Mouse (Mus musculus) limb, embryonic 15.5 days (tissue): Measurements from ENCODE around the gene Ssbp4. TPM values are rescaled to one million over a fixed set of nuclear protein-coding genes. Genes with fewer than 3 reads are reported as not detected.

Experiments
- ATAC-seq: fragments of 200-750 bp; cut with Nextera tagmentation; 2 replicates; pipeline ENCODE4 v1.8.0; 2017; ENCODE audit warnings: low read depth, moderate TSS enrichment; ENCODE audit not compliant: insufficient number of reproducible peaks, low FRiP score, low TSS enrichment
- H3K27ac ChIP-seq: fragments of 300-500 bp; sonication (generic); 2 replicates; pipeline ENCODE4 v1.5.1; 2015; ENCODE audit warnings: moderate library complexity, mild to moderate bottlenecking, inconsistent platforms
- H3K27me3 ChIP-seq: fragments of 300-500 bp; sonication (generic); 2 replicates; pipeline ENCODE4 v1.6.1; 2015; ENCODE audit warnings: inconsistent platforms
- H3K36me3 ChIP-seq: fragments of 300-500 bp; sonication (generic); 2 replicates; pipeline ENCODE4 v1.6.1; 2015; ENCODE audit warnings: inconsistent platforms
- H3K4me1 ChIP-seq: fragments of 300-500 bp; sonication (generic); 2 replicates; pipeline ENCODE4 v1.6.1; 2015; ENCODE audit warnings: inconsistent platforms
- H3K4me2 ChIP-seq: fragments of 300-500 bp; sonication (generic); 2 replicates; pipeline ENCODE4 v1.6.1; 2015; ENCODE audit warnings: mild to moderate bottlenecking, inconsistent platforms
- H3K4me3 ChIP-seq: fragments of 300-500 bp; sonication (generic); 2 replicates; pipeline ENCODE4 v1.5.1; 2015; ENCODE audit warnings: mild to moderate bottlenecking, inconsistent platforms
- H3K9ac ChIP-seq: fragments of 300-500 bp; sonication (generic); 2 replicates; pipeline ENCODE4 v1.6.1; 2015; ENCODE audit warnings: inconsistent platforms
- H3K9me3 ChIP-seq: fragments of 300-500 bp; sonication (generic); 2 replicates; pipeline ENCODE4 v1.6.1; 2016; ENCODE audit warnings: inconsistent platforms
- WGBS: fragments of 180-500 bp; shearing (Covaris S2); methylation state at CpG from one replicate; pipeline ENCODE4 v1.1.7; 2015; 5-methylcytosine and 5-hydroxymethylcytosine counted together
- polyA plus RNA-seq: library from polyadenylated mRNA; unstranded; fragments of >200 nt; fragmentation: Nextera tagmentation; extraction: Ambion mirVana; gene quantifications from 2 replicates; pipeline ENCODE4 v1.2.1, GENCODE M21; 2015

Ssbp4 gene
- 119 and 120 TPM in 2 replicates for polyA plus RNA-seq

DNA sequence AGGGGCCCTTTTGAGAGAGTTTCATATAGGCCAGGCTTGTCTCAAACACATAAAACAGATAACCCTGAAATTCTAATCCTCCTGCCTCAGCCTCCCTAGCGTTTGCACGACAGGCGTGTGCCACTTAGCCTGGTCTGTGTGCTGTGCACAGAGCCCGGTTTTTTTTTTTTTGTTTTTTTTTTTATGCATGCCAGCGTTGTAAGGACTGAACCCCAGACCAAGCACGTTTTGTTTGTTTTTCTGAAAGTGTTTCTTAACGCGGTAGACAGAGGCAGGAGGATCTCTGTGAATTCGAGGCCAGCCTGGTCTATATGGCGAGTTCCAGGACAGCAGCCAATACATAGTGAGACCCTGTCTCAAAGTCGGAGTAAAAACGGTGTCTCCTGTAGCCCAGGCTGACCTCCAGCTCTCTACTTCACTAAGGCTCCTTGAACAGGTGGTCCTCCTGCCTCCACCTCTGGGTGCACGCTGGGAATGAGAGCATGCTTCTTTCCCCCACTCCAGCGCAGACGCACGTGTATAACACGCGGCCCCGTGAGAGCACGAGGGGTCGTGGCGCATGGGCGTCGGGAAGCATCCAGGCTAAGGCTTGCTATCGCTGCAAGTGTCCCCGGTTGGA, at the start of gene Ssbp4:
Ssbp4 (minus strand) TSS at position 124 of the 619 bp plus-strand sequence.
- H3K4me1 ChIP-seq = peaks cover 63% of the 10 kb centered on the region
- H3K27me3 ChIP-seq = no peaks in the 10 kb centered on the region
- ATAC-seq = no peak
- peak within 1 kb of the TSS; percentile 99 for H3K27ac ChIP-seq
- peak within 1 kb of the TSS; percentile 95 for H3K4me2 ChIP-seq
- no peaks in the 10 kb centered on the region for H3K9me3 ChIP-seq
- H3K36me3 ChIP-seq = 0 out of 2 replicates have a peak, but pooled peaks cover 5% of the 10 kb centered on the region
- H3K4me3 ChIP-seq = peak within 1 kb of the TSS; percentile 77
- H3K9ac ChIP-seq = peak within 1 kb of the TSS; percentile 85
- WGBS = 3% methylated on average over 26 of the region's 26 CpGs

DNA sequence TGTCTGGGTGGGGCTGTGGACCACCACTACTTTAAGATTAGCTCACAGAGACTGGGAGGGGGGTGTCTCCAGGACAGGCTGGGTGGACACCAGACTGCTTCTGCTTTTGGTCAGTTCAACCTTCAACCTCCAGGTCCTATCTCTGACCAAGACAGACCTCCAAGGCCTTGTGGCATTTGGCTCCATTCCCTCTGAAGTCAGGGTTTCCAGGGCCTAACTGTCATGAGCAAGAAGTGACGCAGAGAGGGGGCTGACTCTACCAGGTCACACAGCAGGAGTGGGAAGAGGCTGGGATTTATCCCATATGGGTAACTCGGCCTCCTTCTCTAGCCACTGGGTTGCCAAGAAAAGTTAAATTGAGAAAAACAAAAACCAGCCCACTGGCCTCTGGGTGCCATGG, 49.1 kb upstream of the Ssbp4 start:
- H3K9me3 ChIP-seq = no peaks in the 10 kb centered on the region
- no peak for ATAC-seq
- peaks cover 26% of the 10 kb centered on the region for H3K4me1 ChIP-seq
- peaks cover 29% of the 10 kb centered on the region for H3K36me3 ChIP-seq
- H3K9ac ChIP-seq = no peak overlapping the region
- 85% methylated on average over 2 of the region's 2 CpGs for WGBS
- no peak overlapping the region for H3K4me3 ChIP-seq
- H3K4me2 ChIP-seq = no peak overlapping the region
- no peaks in the 10 kb centered on the region for H3K27me3 ChIP-seq
- H3K27ac ChIP-seq = no peak overlapping the region

DNA sequence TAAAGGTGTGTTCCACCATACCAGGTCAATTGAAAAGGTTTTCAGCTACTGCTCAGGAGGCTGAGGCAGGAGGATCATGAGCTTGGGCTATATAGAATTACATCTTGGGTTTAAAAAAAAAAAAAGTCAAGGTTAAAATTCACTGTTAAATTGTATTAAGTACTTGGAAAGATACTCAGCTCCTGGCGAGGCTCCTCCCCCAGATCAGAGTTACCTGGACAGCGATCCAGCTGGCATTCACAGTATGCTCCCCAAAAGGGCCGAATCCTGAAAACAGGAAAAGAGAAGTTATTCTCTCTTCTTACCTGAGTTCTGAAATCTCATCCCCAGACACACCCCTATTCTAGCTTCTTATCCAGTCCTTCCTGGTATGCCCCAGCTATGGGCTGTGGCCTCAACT, 48.5 kb upstream of the Ssbp4 start:
- Histone ChIP-seq H3K27ac (no peak overlapping the region), H3K27me3 (no peaks in the 10 kb centered on the region), H3K4me3 (no peak overlapping the region), H3K4me2 (no peak overlapping the region), H3K4me1 (peaks cover 26% of the 10 kb centered on the region), H3K9ac (no peak overlapping the region), H3K36me3 (peaks cover 34% of the 10 kb centered on the region), H3K9me3 (no peaks in the 10 kb centered on the region)
- ATAC-seq = no peak
- 87% methylated on average over 3 of the region's 3 CpGs for WGBS

DNA sequence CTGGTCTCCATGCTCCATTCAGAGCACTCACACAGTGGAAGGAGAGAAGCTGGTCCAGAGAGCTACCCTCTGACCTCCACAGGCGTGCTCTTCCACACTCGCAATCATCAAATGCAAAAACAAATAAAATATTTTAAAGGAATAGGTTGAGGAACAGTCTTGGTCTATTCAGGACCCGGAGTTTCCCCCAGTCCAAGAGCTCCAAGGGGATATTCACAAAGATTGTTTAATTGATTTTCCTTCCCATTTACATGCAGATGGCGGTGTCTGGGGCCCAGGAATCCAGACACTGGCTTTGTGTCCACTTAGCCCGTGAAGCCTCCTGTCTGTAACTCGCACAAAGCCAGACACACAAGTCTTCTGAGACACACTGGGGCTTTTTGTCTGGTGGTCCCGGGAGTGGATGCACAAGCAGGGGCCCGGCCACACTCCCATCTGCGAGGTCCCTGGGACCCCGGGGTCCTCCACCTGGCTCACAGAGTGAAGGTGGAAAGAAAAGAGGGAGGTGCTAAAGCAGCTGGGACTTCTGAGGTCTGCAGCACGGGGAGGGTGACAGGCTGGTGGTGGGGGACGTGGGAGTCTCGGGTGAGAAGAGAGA, 47.6 kb upstream of the Ssbp4 start:
- H3K4me1 ChIP-seq = peaks cover 26% of the 10 kb centered on the region
- ATAC-seq = no peak
- H3K4me2 ChIP-seq = no peak overlapping the region
- no peaks in the 10 kb centered on the region for H3K9me3 ChIP-seq
- no peaks in the 10 kb centered on the region for H3K27me3 ChIP-seq
- WGBS = 72% methylated on average over 13 of the region's 13 CpGs
- H3K9ac ChIP-seq = no peak overlapping the region
- H3K27ac ChIP-seq = no peak overlapping the region
- peaks cover 44% of the 10 kb centered on the region for H3K36me3 ChIP-seq
- no peak overlapping the region for H3K4me3 ChIP-seq

DNA sequence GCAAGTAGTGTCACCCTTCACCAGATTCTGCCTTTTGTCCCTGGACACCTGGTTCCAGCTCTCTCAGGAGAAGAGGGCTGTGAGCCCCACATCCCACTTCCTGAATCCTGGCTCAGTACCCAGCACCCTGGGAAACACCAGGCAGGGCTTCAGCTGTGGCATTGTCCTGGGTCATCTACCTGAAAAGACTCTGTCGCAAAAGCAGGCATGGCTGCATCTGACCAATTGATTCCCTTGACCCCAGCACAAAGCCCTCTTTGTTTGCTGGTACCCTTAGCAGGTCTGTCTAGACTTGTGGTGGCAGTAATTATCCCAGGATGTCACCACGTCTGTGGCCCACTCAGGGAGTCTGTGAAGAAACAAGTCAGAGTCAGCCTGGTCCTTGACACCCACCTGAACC, 46.8 kb upstream of the Ssbp4 start:
- Histone ChIP-seq H3K36me3 (peaks cover 52% of the 10 kb centered on the region), H3K9me3 (no peaks in the 10 kb centered on the region), H3K27ac (no peak overlapping the region), H3K9ac (no peak overlapping the region), H3K4me1 (peaks cover 23% of the 10 kb centered on the region), H3K27me3 (no peaks in the 10 kb centered on the region), H3K4me2 (no peak overlapping the region), H3K4me3 (no peak overlapping the region)
- ATAC-seq = no peak
- 43% methylated on average over 2 of the region's 2 CpGs for WGBS

DNA sequence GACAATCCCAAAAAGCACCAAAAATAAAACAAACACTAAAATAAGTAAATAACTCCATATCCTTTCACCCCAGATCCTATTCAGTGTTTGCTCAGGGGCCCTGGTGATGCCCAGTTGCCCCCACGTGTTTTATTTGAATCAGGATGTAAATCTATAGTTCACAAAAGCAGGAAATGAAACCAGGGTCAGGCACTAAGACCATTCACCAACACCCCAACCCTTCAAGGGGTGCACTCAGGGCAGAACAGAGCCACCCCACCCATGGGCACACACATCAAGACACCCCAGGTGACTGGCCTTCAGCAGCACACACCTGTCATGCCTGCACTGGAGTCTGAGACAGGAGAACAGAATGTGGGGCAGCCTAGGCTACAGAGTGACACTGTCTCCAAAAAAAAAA, 45.4 kb upstream of the Ssbp4 start:
- 75% methylated on average over 1 of the region's 1 CpGs for WGBS
- no peak overlapping the region for H3K4me2 ChIP-seq
- no peak overlapping the region for H3K27ac ChIP-seq
- peaks cover 26% of the 10 kb centered on the region for H3K4me1 ChIP-seq
- peaks cover 60% of the 10 kb centered on the region for H3K36me3 ChIP-seq
- no peak for ATAC-seq
- H3K9ac ChIP-seq = no peak overlapping the region
- no peak overlapping the region for H3K4me3 ChIP-seq
- H3K9me3 ChIP-seq = no peaks in the 10 kb centered on the region
- no peaks in the 10 kb centered on the region for H3K27me3 ChIP-seq

DNA sequence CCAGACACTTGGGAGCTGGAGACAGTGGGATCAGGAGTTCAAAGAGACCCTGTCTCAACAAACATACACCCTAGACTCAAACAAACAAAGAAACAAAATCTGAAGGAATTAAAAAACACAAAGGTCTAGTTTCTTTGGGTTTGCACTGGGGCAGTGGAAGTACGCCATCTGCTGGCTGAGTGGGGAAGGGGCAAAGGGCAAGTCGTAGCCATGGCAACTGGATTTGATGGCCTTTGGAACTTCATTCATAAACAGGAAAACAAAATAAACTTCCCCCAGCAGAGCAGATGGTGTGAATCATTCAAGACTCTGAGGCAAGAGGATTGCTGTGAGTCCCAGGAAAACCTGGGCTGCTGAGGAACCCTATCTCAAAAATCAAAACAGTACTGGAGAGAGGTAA, 44.6 kb upstream of the Ssbp4 start:
- Histone ChIP-seq H3K4me1 (peaks cover 26% of the 10 kb centered on the region), H3K4me2 (no peak overlapping the region), H3K27me3 (no peaks in the 10 kb centered on the region), H3K27ac (no peak overlapping the region), H3K4me3 (no peak overlapping the region), H3K36me3 (peaks cover 60% of the 10 kb centered on the region), H3K9me3 (no peaks in the 10 kb centered on the region), H3K9ac (no peak overlapping the region)
- WGBS = 62% methylated on average over 2 of the region's 2 CpGs
- ATAC-seq = no peak

DNA sequence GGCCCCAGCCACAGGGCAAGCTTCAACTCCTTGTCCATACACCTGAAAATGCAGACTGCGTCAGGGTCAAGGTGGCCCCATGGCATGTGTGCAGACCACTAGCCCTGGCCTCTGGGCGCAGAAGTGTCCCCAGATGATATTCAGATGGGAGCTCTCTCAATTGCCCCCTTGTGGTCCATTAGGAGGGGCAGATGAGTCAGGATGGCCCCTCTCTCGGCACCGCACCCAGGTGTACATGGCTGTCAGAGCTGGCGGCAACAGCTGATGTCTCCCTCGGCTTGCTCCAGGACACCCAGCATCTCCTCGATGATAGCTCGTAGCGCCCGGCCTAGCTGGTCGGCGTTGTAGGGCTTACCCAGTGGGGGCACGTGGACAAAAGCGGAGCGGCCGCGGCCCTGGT, 41.7 kb upstream of the Ssbp4 start:
- H3K4me2 ChIP-seq = no peak overlapping the region
- H3K9ac ChIP-seq = no peak overlapping the region
- H3K27ac ChIP-seq = no peak overlapping the region
- ATAC-seq = no peak
- no peaks in the 10 kb centered on the region for H3K27me3 ChIP-seq
- no peak overlapping the region for H3K4me3 ChIP-seq
- H3K4me1 ChIP-seq = peaks cover 42% of the 10 kb centered on the region
- WGBS = 92% methylated on average over 17 of the region's 17 CpGs
- no peaks in the 10 kb centered on the region for H3K9me3 ChIP-seq
- peaks cover 44% of the 10 kb centered on the region for H3K36me3 ChIP-seq

DNA sequence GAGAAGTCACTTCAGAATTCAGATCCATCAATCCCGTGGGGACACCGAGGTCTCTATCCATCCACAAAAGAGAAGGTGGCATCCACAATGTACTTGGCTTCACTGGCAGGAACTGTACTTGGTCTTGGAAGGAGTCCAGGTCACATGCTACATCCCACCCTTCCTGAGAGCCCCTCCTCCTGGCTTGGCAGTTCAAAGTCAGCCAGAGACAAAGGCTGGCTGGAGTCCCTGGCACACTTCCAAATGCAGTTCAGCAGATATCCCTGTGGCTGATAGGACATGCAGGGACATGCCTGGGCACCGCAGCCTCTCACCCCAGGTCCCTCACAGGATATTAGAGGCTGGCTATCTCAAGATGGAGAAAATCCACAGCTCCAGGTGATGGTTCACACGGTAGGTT, 40.7 kb upstream of the Ssbp4 start:
- Histone ChIP-seq H3K27ac (peak overlapping the region; percentile 58), H3K36me3 (peaks cover 34% of the 10 kb centered on the region), H3K9me3 (no peaks in the 10 kb centered on the region), H3K4me1 (peaks cover 46% of the 10 kb centered on the region), H3K9ac (no peak overlapping the region), H3K27me3 (no peaks in the 10 kb centered on the region), H3K4me2 (no peak overlapping the region), H3K4me3 (no peak overlapping the region)
- ATAC-seq = peak; percentile 37; the same call in 1 of the 2 replicates
- WGBS = 47% methylated on average over 4 of the region's 4 CpGs

DNA sequence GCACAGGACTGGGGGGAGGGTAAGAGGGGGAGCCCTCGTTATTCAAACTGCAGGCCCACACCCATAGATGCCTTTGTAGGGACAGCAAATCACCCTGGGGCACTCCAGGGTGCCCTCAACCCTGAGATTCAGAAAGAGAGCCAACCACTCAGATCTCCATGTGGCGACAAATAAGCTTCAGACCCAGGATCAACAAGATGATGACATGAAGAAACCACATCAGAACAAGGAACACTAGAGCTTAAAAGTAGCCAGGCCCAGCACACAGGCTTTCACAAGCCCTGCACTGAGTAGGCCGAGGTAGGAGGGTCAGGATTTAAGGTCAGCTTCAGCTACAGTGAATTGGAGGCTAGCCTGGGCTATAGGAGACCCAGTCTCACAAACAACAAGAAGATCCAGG, 40.2 kb upstream of the Ssbp4 start:
- Histone ChIP-seq H3K4me1 (peaks cover 46% of the 10 kb centered on the region), H3K27ac (no peak overlapping the region), H3K9me3 (no peaks in the 10 kb centered on the region), H3K4me2 (no peak overlapping the region), H3K27me3 (no peaks in the 10 kb centered on the region), H3K9ac (no peak overlapping the region), H3K4me3 (no peak overlapping the region), H3K36me3 (peaks cover 34% of the 10 kb centered on the region)
- no peak for ATAC-seq
- 59% methylated on average over 3 of the region's 3 CpGs for WGBS

DNA sequence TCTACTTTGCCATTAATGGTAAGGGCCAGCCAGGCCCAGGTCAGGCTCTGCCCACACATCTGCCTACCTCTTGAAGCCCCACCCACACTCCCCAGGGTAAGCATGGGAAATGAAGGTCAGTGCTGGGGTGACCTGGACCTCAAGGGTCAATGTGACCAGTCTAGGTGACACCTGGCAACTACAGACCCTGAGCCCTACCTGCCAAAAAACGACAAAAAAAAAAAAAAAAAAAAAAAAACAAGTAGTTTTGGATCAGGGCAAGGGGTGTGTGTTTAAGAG, 39.4 kb upstream of the Ssbp4 start:
- Histone ChIP-seq H3K4me3 (no peak overlapping the region), H3K4me2 (no peak overlapping the region), H3K36me3 (peaks cover 31% of the 10 kb centered on the region), H3K27me3 (no peaks in the 10 kb centered on the region), H3K9me3 (no peaks in the 10 kb centered on the region), H3K27ac (no peak overlapping the region), H3K4me1 (peaks cover 46% of the 10 kb centered on the region), H3K9ac (no peak overlapping the region)
- 33% methylated on average over 1 of the region's 1 CpGs for WGBS
- no peak for ATAC-seq

DNA sequence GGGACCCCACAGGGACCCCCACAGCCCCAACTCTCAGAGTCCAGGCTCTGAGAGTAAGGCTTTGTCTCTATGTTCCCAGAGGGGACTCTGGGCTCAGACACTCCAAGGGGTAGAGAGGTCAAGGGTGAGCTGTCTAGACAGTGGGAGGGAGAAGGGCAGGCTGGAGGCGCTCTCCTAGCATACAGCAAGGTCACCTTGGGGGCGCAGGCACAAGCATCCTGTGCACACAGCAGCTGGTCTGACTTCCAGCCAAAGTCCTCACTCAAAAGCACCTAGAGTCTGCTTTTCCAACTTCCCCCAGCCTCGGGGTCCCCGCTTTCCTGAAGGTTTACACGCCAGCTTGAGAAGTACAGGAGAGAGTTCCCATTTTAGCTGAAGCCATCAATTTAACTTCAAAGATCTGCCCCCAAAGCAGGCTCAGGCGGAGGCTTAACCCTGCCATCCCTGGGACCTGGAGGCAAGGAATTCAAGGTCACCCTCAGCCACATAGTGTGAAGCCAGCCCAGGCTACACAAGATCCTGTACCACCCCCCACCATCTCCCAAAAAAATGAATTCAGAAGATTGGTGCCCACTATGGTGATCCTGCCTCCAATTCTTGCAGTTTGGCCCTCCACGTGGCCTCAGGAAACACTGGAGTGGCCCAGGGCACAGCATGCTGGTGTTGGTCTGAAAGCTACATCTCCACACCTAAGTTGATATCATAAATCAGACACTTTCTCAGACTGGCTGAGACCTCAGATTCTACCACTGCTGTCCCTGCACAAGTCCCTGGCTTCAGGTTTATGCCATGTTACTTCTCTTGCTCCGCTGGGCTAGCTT, 38.9 kb upstream of the Ssbp4 start:
- Histone ChIP-seq H3K9ac (no peak overlapping the region), H3K27me3 (no peaks in the 10 kb centered on the region), H3K4me2 (no peak overlapping the region), H3K36me3 (peaks cover 29% of the 10 kb centered on the region), H3K4me1 (peaks cover 46% of the 10 kb centered on the region), H3K27ac (peak overlapping the region; percentile 54), H3K4me3 (no peak overlapping the region), H3K9me3 (no peaks in the 10 kb centered on the region)
- WGBS = 46% methylated on average over 8 of the region's 8 CpGs
- ATAC-seq = no peak
